Mouse (Mus musculus) olfactory bulb, adult 2 months (tissue): Measurements from ENCODE around the gene Cog1. TPM values are rescaled to one million over a fixed set of nuclear protein-coding genes. Genes with fewer than 3 reads are reported as not detected.

Experiments used
- H3K27ac ChIP-seq: fragments of 200-500 bp; 2 replicates; pipeline ENCODE4 v1.5.1; 2012; ENCODE audit warnings: low read depth, low read length; ENCODE audit not compliant: insufficient read depth
- H3K4me1 ChIP-seq: fragments of 200-500 bp; 2 replicates; pipeline ENCODE4 v1.6.1; 2012; ENCODE audit warnings: low read length; ENCODE audit not compliant: control insufficient read depth, insufficient read depth
- H3K4me3 ChIP-seq: fragments of 200-500 bp; 2 replicates; pipeline ENCODE4 v1.5.1; 2012; ENCODE audit warnings: mild to moderate bottlenecking, low read depth, low read length, moderate library complexity; ENCODE audit not compliant: insufficient read depth
- CTCF ChIP-seq: fragments of 200-500 bp; IDR thresholded peaks from 2 replicates; pipeline ENCODE4 v1.5.1; 2012; ENCODE audit warnings: low read depth, mild to moderate bottlenecking, low read length, moderate library complexity; ENCODE audit not compliant: insufficient read depth
- POLR2A ChIP-seq: fragments of 200-500 bp; IDR thresholded peaks from 2 replicates; pipeline ENCODE4 v1.6.1; 2012; ENCODE audit warnings: mild to moderate bottlenecking, low read depth, low read length, moderate library complexity; ENCODE audit not compliant: insufficient read depth
- WGBS: fragments of 180-500 bp; shearing (Covaris S2); methylation state at CpG from one replicate; pipeline ENCODE4 v1.1.7; 2018; 5-methylcytosine and 5-hydroxymethylcytosine counted together
- polyA plus RNA-seq: library from polyadenylated mRNA; stranded (reverse); fragments of >200 nt; gene quantifications from 2 replicates; pipeline ENCODE4 v1.2.4, GENCODE M21; 2012; ENCODE audit warnings: low replicate concordance; ENCODE audit not compliant: missing spikeins, insufficient read depth, insufficient read length

Gene Cog1
- polyA plus RNA-seq, 1 experiment = not detected

- peaks cover 5% of the 10 kb centered on the region for H3K4me1 ChIP-seq
- H3K27ac ChIP-seq = peak overlapping the region; percentile 10
- peak overlapping the region; percentile 92 for H3K4me3 ChIP-seq
- TF ChIP-seq CTCF = no peak
- no peak for TF ChIP-seq POLR2A
- WGBS = under 1% methylated on average over 38 of the region's 38 CpGs
These were observed 34.6 kb downstream of the Cog1 start for GRCm38 (mm10) chr11:113683627-113683956.

GRCm38 (mm10) chr11:113683957-113684706, 35.2 kb downstream of the Cog1 start, which contains the start of the genes Fam104a and D11Wsu47e:
Gene Fam104a, minus strand, starts transcription at chr11:113684155.
Gene D11Wsu47e, plus strand, starts transcription at chr11:113684412.
- under 1% methylated on average over 73 of the region's 73 CpGs for WGBS
- Histone ChIP-seq H3K4me3 (peak within 1 kb of the TSS; percentile 92), H3K4me1 (peaks cover 5% of the 10 kb centered on the region), H3K27ac (peak within 1 kb of the TSS; percentile 80)
- TF ChIP-seq POLR2A (peak; percentile 69), CTCF (no peak)

GRCm38 (mm10) chr11:113684707-113685426, 35.9 kb downstream of the Cog1 start:
- TF ChIP-seq CTCF (no peak), POLR2A (no peak)
- Histone ChIP-seq H3K4me3 (peak overlapping the region; percentile 92), H3K4me1 (peaks cover 5% of the 10 kb centered on the region), H3K27ac (0 out of 2 replicates have a peak overlapping the region, but pooled peaks have one; percentile 14)
- 43% methylated on average over 25 of the region's 25 CpGs for WGBS

GRCm38 (mm10) chr11:113687031-113687430, 38.1 kb downstream of the Cog1 start:
- 51% methylated on average over 2 of the region's 2 CpGs for WGBS
- Histone ChIP-seq H3K4me1 (peaks cover 10% of the 10 kb centered on the region), H3K4me3 (no peak overlapping the region), H3K27ac (no peak overlapping the region)
- TF ChIP-seq CTCF (no peak), POLR2A (no peak)

GRCm38 (mm10) chr11:113690506-113690905, 41.5 kb downstream of the Cog1 start:
- 83% methylated on average over 12 of the region's 12 CpGs for WGBS
- Histone ChIP-seq H3K4me1 (peaks cover 5% of the 10 kb centered on the region; the same call in 1 of the 2 replicates), H3K4me3 (no peak overlapping the region), H3K27ac (no peak overlapping the region)
- TF ChIP-seq CTCF (no peak), POLR2A (no peak)

GRCm38 (mm10) chr11:113691318-113691717, 42.3 kb downstream of the Cog1 start:
- no peak overlapping the region for H3K27ac ChIP-seq
- peaks cover 5% of the 10 kb centered on the region; the same call in 1 of the 2 replicates for H3K4me1 ChIP-seq
- 87% methylated on average over 5 of the region's 5 CpGs for WGBS
- H3K4me3 ChIP-seq = no peak overlapping the region
- TF ChIP-seq POLR2A (no peak), CTCF (no peak)

GRCm38 (mm10) chr11:113691851-113692250, 42.9 kb downstream of the Cog1 start:
- 53% methylated on average over 3 of the region's 3 CpGs for WGBS
- Histone ChIP-seq H3K4me1 (peaks cover 5% of the 10 kb centered on the region; the same call in 1 of the 2 replicates), H3K27ac (no peak overlapping the region), H3K4me3 (no peak overlapping the region)
- TF ChIP-seq CTCF (no peak), POLR2A (no peak)

GRCm38 (mm10) chr11:113697571-113697970, 48.6 kb downstream of the Cog1 start:
- no peak for TF ChIP-seq POLR2A
- TF ChIP-seq CTCF = no peak
- 71% methylated on average over 5 of the region's 5 CpGs for WGBS
- H3K4me1 ChIP-seq = no peaks in the 10 kb centered on the region
- H3K4me3 ChIP-seq = no peak overlapping the region
- peak overlapping the region; percentile 6 for H3K27ac ChIP-seq

GRCm38 (mm10) chr11:113698013-113698545, 49.1 kb downstream of the Cog1 start:
- 78% methylated on average over 12 of the region's 12 CpGs for WGBS
- TF ChIP-seq POLR2A (no peak), CTCF (no peak)
- Histone ChIP-seq H3K27ac (no peak overlapping the region), H3K4me3 (no peak overlapping the region), H3K4me1 (no peaks in the 10 kb centered on the region)
